Mouse (Mus musculus) embryonic fibroblast, embryonic 13.5 days (primary cell): ENCODE measurements around the gene Cebpa. TPM values are rescaled to one million over a fixed set of nuclear protein-coding genes. Genes with fewer than 3 reads are reported as not detected.

Source experiments
- H3K27ac ChIP-seq: 2 replicates; pipeline ENCODE4 v1.5.1; 2012; ENCODE audit warnings: low read length, control low read depth, inconsistent platforms; ENCODE audit not compliant: insufficient read depth
- H3K4me1 ChIP-seq: 2 replicates; pipeline ENCODE4 v1.6.1; 2011; ENCODE audit warnings: low read length; ENCODE audit not compliant: control insufficient read depth, insufficient read depth
- H3K4me3 ChIP-seq: 2 replicates; pipeline ENCODE4 v1.5.1; 2011; ENCODE audit warnings: mild to moderate bottlenecking, control low read depth, low read length; ENCODE audit not compliant: insufficient read depth
- CTCF ChIP-seq: IDR thresholded peaks from 2 replicates; pipeline ENCODE4 v1.5.1; 2011; ENCODE audit warnings: mild to moderate bottlenecking, control low read depth, low read length, moderate library complexity, borderline replicate concordance; ENCODE audit not compliant: insufficient read depth
- POLR2A ChIP-seq: IDR thresholded peaks from 2 replicates; pipeline ENCODE4 v1.6.1; 2011; ENCODE audit warnings: low read depth, mild to moderate bottlenecking, control low read depth, low read length, moderate library complexity
- polyA plus RNA-seq: library from polyadenylated mRNA; stranded (reverse); fragments of >200 nt; gene quantifications from 2 replicates; pipeline ENCODE4 v1.2.4, GENCODE M21; 2011; ENCODE audit warnings: low read depth; ENCODE audit not compliant: missing spikeins, insufficient read length

The Cebpa gene
- polyA plus RNA-seq, 1 experiment: 5.1 TPM

DNA sequence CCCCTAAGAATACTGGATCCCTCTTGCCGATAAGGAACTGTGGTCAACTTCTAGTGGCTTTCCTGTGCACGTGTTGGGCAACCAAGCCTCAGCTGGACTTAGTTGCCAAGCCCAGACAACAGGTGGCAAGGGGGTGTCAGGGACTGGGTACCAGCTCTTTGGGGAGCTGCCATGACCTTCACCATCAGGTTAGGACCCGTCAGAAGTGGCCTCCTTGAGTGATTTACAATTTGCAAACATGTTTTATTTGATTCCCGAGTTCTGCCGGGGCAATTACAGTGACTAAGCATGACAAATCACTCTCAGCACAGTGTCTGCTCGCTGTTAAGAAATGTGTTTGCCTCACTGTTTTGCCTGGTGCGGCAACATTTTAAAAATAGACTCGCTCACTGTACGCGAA lies 7.9 kb downstream of the Cebpa start:
- Histone ChIP-seq H3K4me1 (0 out of 2 replicates have a peak, but pooled peaks cover 10% of the 10 kb centered on the region), H3K27ac (no peak overlapping the region), H3K4me3 (no peak overlapping the region)
- no peak for TF ChIP-seq POLR2A
- no peak for TF ChIP-seq CTCF

GRCm38 (mm10) chr7:35127721-35128120 lies 8.6 kb downstream of the Cebpa start:
- Histone ChIP-seq H3K27ac (no peak overlapping the region), H3K4me3 (no peak overlapping the region), H3K4me1 (0 out of 2 replicates have a peak, but pooled peaks cover 10% of the 10 kb centered on the region)
- TF ChIP-seq CTCF (no peak), POLR2A (no peak)

- Histone ChIP-seq H3K27ac (no peak overlapping the region), H3K4me1 (0 out of 2 replicates have a peak, but pooled peaks cover 10% of the 10 kb centered on the region), H3K4me3 (no peak overlapping the region)
- TF ChIP-seq CTCF (no peak), POLR2A (no peak)
Measured at GRCm38 (mm10) chr7:35128677-35129567, 9.8 kb downstream of the Cebpa start.

DNA sequence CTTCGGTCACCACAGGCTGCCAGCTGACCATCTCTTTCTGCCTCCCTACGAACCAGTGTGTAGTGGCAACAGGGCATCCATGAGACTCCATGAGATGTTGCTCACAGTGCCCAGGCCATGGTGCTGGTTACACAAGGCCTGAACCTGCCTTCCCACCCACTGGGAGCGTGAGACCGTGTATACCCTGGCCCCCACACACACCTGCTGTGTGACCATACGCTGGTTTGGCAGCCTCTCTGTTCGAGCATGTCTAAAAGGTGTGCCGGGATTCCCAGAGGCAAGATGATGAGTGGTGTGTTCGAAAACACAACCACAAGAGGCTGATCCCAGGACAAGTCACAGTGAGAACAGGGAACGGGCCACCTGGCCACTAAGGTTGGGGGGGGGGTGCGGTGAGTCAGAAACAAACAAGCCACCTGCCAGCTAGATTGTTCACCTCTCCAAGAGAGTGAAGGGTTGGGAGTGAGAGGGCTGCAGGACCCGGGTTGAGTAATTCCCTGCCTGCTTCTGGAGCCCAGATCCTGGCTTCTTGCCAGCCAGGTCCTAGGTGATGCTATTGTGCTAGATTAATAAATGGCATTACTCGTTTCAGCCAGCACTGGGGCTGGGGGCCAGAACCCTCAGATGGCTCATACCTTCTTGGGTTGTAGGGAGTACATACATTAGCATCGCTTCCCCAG lies 11.1 kb downstream of the Cebpa start:
- no peak overlapping the region for H3K27ac ChIP-seq
- no peak overlapping the region for H3K4me3 ChIP-seq
- no peak for TF ChIP-seq CTCF
- TF ChIP-seq POLR2A: no peak
- H3K4me1 ChIP-seq: 0 out of 2 replicates have a peak, but pooled peaks cover 10% of the 10 kb centered on the region

- no peak overlapping the region for H3K4me3 ChIP-seq
- H3K4me1 ChIP-seq: 0 out of 2 replicates have a peak, but pooled peaks cover 10% of the 10 kb centered on the region
- H3K27ac ChIP-seq: no peak overlapping the region
- TF ChIP-seq POLR2A (no peak), CTCF (no peak)
Measured at GRCm38 (mm10) chr7:35130888-35131287, 11.8 kb downstream of the Cebpa start.

GRCm38 (mm10) chr7:35131601-35132000 lies 12.5 kb downstream of the Cebpa start:
- no peak for TF ChIP-seq CTCF
- TF ChIP-seq POLR2A: no peak

DNA sequence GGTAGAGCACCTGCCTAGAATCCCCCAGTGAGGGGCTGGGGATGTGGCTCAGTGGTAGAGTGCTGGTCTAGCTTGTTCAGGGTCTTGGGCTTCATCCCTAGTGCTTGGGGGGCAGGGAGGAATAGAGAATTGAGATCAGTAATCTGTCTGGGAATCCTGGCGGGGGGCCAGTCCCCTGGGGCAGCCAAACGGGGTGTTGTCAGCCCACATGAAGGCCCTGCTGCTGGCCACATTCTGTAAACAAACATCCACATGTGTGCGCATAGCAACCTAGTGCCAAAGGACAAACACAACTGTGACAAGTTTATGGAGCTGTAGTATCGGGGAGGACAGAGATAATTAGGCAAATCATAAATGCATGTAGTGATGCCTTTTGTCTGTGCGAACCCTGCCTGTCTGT lies 15.5 kb downstream of the Cebpa start:
- no peaks in the 10 kb centered on the region for H3K4me1 ChIP-seq
- TF ChIP-seq CTCF (no peak), POLR2A (no peak)
- H3K4me3 ChIP-seq: no peak overlapping the region
- H3K27ac ChIP-seq: no peak overlapping the region

More at GRCm38 (mm10) chr7:35131601-35132000, 12.5 kb downstream of the Cebpa start:
- Histone ChIP-seq H3K4me3 (no peak overlapping the region), H3K4me1 (0 out of 2 replicates have a peak, but pooled peaks cover 10% of the 10 kb centered on the region), H3K27ac (no peak overlapping the region)

DNA sequence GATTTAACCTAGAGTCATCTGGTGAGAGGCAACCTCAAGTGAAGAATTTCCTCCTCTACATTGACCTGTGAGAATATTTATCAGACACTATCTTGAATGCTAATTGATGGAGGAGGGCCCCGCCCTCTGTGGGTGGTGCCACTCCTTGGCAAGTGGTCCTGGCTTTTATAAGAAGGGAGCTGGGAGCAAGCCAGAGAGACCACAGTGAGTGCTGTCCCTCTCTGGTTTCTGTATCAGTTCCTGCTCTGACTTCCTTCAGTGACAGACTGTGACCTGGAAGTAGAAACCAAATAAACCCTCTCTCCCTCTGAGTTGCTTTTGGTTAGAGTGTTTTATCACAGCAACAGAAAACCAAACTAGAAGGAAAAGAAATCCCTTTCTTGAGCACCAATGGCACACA lies 18.4 kb downstream of the Cebpa start:
- no peak overlapping the region for H3K27ac ChIP-seq
- H3K4me3 ChIP-seq: no peak overlapping the region
- no peak for TF ChIP-seq CTCF
- TF ChIP-seq POLR2A: no peak

DNA sequence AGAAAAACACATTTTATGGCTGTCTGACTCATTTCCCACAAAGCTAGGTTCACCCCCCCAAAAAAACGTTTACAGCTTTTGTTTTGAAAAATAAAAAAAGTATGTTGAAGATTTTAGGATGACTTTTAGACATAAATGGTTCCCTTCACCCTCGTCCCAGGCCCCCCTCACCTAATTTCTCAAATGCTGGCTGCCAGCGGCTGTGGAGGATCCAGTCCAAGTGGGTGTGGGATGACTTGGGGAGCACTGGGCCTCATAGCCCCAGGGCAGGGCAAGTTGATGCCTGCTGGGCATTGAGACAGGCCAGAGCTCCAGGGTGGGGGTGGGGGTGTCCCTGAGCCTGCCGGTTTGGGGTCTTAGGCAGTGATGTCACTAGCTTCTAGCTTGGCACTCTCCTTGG lies 19.4 kb downstream of the Cebpa start:
- no peak overlapping the region for H3K27ac ChIP-seq
- H3K4me1 ChIP-seq: no peaks in the 10 kb centered on the region
- TF ChIP-seq POLR2A: no peak
- TF ChIP-seq CTCF: no peak
- H3K4me3 ChIP-seq: no peak overlapping the region

More for the DNA sequence above, 18.4 kb downstream of the Cebpa start:
- no peaks in the 10 kb centered on the region for H3K4me1 ChIP-seq
